Mouse (Mus musculus) forebrain, postnatal 0 days (tissue): ENCODE measurements around the gene Arpc2. TPM values are rescaled to one million over a fixed set of nuclear protein-coding genes. Genes with fewer than 3 reads are reported as not detected.
A peak's percentile ranks its signal among the peaks of the same experiment; 100 is the strongest.

Source experiments
- ATAC-seq: fragments of 200-750 bp; cut with Nextera tagmentation; 2 replicates; pipeline ENCODE4 v1.8.0; 2017; ENCODE audit warnings: mild to moderate bottlenecking, moderate library complexity
- DNase-seq: peaks from one replicate; pipeline ENCODE4 v3.0.0-alpha.2; 2015
- H3K27ac ChIP-seq: fragments of 300-500 bp; sonication (generic); 2 replicates; pipeline ENCODE4 v1.5.1; 2014; ENCODE audit warnings: low read depth, mild to moderate bottlenecking, antibody characterized with exemption, low read length, moderate library complexity, mixed read lengths
- H3K27me3 ChIP-seq: fragments of 300-500 bp; sonication (generic); 2 replicates; pipeline ENCODE4 v1.6.1; 2014; ENCODE audit warnings: mild to moderate bottlenecking, low read length, mixed read lengths; ENCODE audit not compliant: insufficient read depth
- H3K36me3 ChIP-seq: fragments of 300-500 bp; sonication (generic); 2 replicates; pipeline ENCODE4 v1.6.1; 2014; ENCODE audit warnings: mild to moderate bottlenecking, moderate library complexity; ENCODE audit not compliant: insufficient read depth
- H3K4me1 ChIP-seq: fragments of 300-500 bp; sonication (generic); 2 replicates; pipeline ENCODE4 v1.6.1; 2014; ENCODE audit warnings: antibody characterized with exemption; ENCODE audit not compliant: insufficient read depth
- H3K4me2 ChIP-seq: fragments of 300-500 bp; sonication (generic); 2 replicates; pipeline ENCODE4 v1.6.1; 2014; ENCODE audit warnings: low read depth, mild to moderate bottlenecking, moderate library complexity
- H3K4me3 ChIP-seq: fragments of 300-500 bp; sonication (generic); 2 replicates; pipeline ENCODE4 v1.5.1; 2014; ENCODE audit warnings: low read depth, low read length, mixed read lengths
- H3K9ac ChIP-seq: fragments of 300-500 bp; sonication (generic); 2 replicates; pipeline ENCODE4 v1.6.1; 2014; ENCODE audit warnings: mild to moderate bottlenecking
- H3K9me3 ChIP-seq: fragments of 300-500 bp; sonication (generic); 2 replicates; pipeline ENCODE4 v1.6.1; 2016; ENCODE audit warnings: low read length
- CTCF ChIP-seq: sonication (generic); IDR thresholded peaks from 2 replicates; pipeline ENCODE4 v1.5.1; 2016; ENCODE audit warnings: antibody characterized with exemption, control low read depth, low read depth
- WGBS: fragments of 180-500 bp; shearing (Covaris S2); extraction: QIAGEN DNeasy Blood & Tissue Kit; methylation state at CpG from one replicate; pipeline ENCODE4 v1.1.7; 2014; 5-methylcytosine and 5-hydroxymethylcytosine counted together
- polyA plus RNA-seq: library from polyadenylated mRNA; unstranded; fragments of >200 nt; fragmentation: Nextera tagmentation; extraction: Ambion mirVana; gene quantifications from 2 replicates; pipeline ENCODE4 v1.2.1, GENCODE M21; 2015
- total RNA-seq: library from RNA; depleted of rRNA; stranded (reverse); fragments of >200 nt; gene quantifications from 2 replicates; pipeline ENCODE4 v1.2.3, GENCODE M21; 2014

Arpc2 gene
- total and polyA plus RNA-seq, 2 experiments from 2014 or later: 241 to 541 TPM

GRCm38 (mm10) chr1:74298996-74299395 lies 63.1 kb downstream of the Arpc2 start:
- Histone ChIP-seq H3K9ac (no peak overlapping the region), H3K4me1 (peaks cover 4% of the 10 kb centered on the region; the same call in 1 of the 2 replicates), H3K9me3 (no peaks in the 10 kb centered on the region), H3K27me3 (peaks cover 5% of the 10 kb centered on the region; the same call in 1 of the 2 replicates), H3K4me3 (no peak overlapping the region), H3K36me3 (no peaks in the 10 kb centered on the region), H3K4me2 (no peak overlapping the region), H3K27ac (no peak overlapping the region)
- no peak for DNase-seq
- no peak for TF ChIP-seq CTCF
- no peak for ATAC-seq
- 67% methylated on average over 5 of the region's 5 CpGs for WGBS

- H3K9ac ChIP-seq: no peak overlapping the region
- peaks cover 4% of the 10 kb centered on the region; the same call in 1 of the 2 replicates for H3K4me1 ChIP-seq
- H3K27me3 ChIP-seq: peaks cover 5% of the 10 kb centered on the region; the same call in 1 of the 2 replicates
- no peak overlapping the region for H3K4me2 ChIP-seq
- 83% methylated on average over 6 of the region's 6 CpGs for WGBS
- H3K36me3 ChIP-seq: no peaks in the 10 kb centered on the region
- TF ChIP-seq CTCF: no peak
- DNase-seq: no peak
- no peaks in the 10 kb centered on the region for H3K9me3 ChIP-seq
- H3K27ac ChIP-seq: no peak overlapping the region
- ATAC-seq: no peak
- no peak overlapping the region for H3K4me3 ChIP-seq
Observed at GRCm38 (mm10) chr1:74300347-74301110, 64.6 kb downstream of the Arpc2 start.

GRCm38 (mm10) chr1:74302229-74302628 lies 66.3 kb downstream of the Arpc2 start:
- no peak overlapping the region for H3K4me3 ChIP-seq
- H3K27me3 ChIP-seq: peaks cover 5% of the 10 kb centered on the region; the same call in 1 of the 2 replicates
- H3K9me3 ChIP-seq: no peaks in the 10 kb centered on the region
- no peak overlapping the region for H3K4me2 ChIP-seq
- H3K27ac ChIP-seq: no peak overlapping the region
- H3K4me1 ChIP-seq: peaks cover 4% of the 10 kb centered on the region; the same call in 1 of the 2 replicates
- DNase-seq: no peak
- no peak overlapping the region for H3K9ac ChIP-seq
- no peaks in the 10 kb centered on the region for H3K36me3 ChIP-seq
- TF ChIP-seq CTCF: no peak
- ATAC-seq: no peak
- 89% methylated on average over 7 of the region's 7 CpGs for WGBS

- H3K36me3 ChIP-seq: no peaks in the 10 kb centered on the region
- no peak overlapping the region for H3K27ac ChIP-seq
- no peak for ATAC-seq
- H3K4me1 ChIP-seq: peaks cover 4% of the 10 kb centered on the region; the same call in 1 of the 2 replicates
- no peaks in the 10 kb centered on the region for H3K9me3 ChIP-seq
- no peak overlapping the region for H3K9ac ChIP-seq
- no peak for DNase-seq
- no peak for TF ChIP-seq CTCF
- H3K4me2 ChIP-seq: no peak overlapping the region
- WGBS: 81% methylated on average over 2 of the region's 2 CpGs
- no peak overlapping the region for H3K4me3 ChIP-seq
- H3K27me3 ChIP-seq: peaks cover 5% of the 10 kb centered on the region; the same call in 1 of the 2 replicates
Observed at GRCm38 (mm10) chr1:74302835-74303234, 67.0 kb downstream of the Arpc2 start.

- H3K36me3 ChIP-seq: no peaks in the 10 kb centered on the region
- peaks cover 5% of the 10 kb centered on the region; the same call in 1 of the 2 replicates for H3K27me3 ChIP-seq
- TF ChIP-seq CTCF: no peak; the same call in 1 of the 2 replicates
- peak overlapping the region; percentile 45; the same call in 1 of the 2 replicates for H3K27ac ChIP-seq
- H3K4me3 ChIP-seq: peak overlapping the region; percentile 42
- ATAC-seq (peak; percentile 79), DNase-seq (peak; percentile 17)
- 2% methylated on average over 53 of the region's 56 CpGs for WGBS
- H3K9me3 ChIP-seq: no peaks in the 10 kb centered on the region
- H3K4me2 ChIP-seq: peak overlapping the region; percentile 81
- peaks cover 4% of the 10 kb centered on the region; the same call in 1 of the 2 replicates for H3K4me1 ChIP-seq
- H3K9ac ChIP-seq: peak overlapping the region; percentile 48
Observed at GRCm38 (mm10) chr1:74303509-74304338, 67.8 kb downstream of the Arpc2 start.

GRCm38 (mm10) chr1:74304339-74304790 lies 68.5 kb downstream of the Arpc2 start:
- H3K27me3 ChIP-seq: peaks cover 5% of the 10 kb centered on the region; the same call in 1 of the 2 replicates
- H3K36me3 ChIP-seq: no peaks in the 10 kb centered on the region
- peak overlapping the region; percentile 42 for H3K4me3 ChIP-seq
- H3K4me2 ChIP-seq: peak overlapping the region; percentile 81
- H3K9ac ChIP-seq: peak overlapping the region; percentile 48; the same call in 1 of the 2 replicates
- no peak for DNase-seq
- 16% methylated on average over 12 of the region's 12 CpGs for WGBS
- no peak for ATAC-seq
- peaks cover 4% of the 10 kb centered on the region; the same call in 1 of the 2 replicates for H3K4me1 ChIP-seq
- no peak for TF ChIP-seq CTCF
- peak overlapping the region; percentile 45; the same call in 1 of the 2 replicates for H3K27ac ChIP-seq
- no peaks in the 10 kb centered on the region for H3K9me3 ChIP-seq
